Mouse (Mus musculus) E14TG2a.4 (cell line): ENCODE results near the gene Tchp.

ENCODE experiments used
- H3K27me3 ChIP-seq: 2 replicates; pipeline ENCODE4 v1.6.1; 2014; ENCODE audit warnings: low read length, control low read depth; ENCODE audit not compliant: insufficient read depth
- H3K36me3 ChIP-seq: 2 replicates; pipeline ENCODE4 v1.6.1; 2014; ENCODE audit warnings: low read length, control low read depth; ENCODE audit not compliant: insufficient read depth
- H3K4me1 ChIP-seq: replicated peaks from 2 replicates; pipeline ENCODE4 v1.6.1; 2014; ENCODE audit warnings: low read depth, low read length, control low read depth
- H3K4me3 ChIP-seq: replicated peaks from 2 replicates; pipeline ENCODE4 v1.5.1; 2014; ENCODE audit warnings: mild to moderate bottlenecking, low read length
- H3K9me3 ChIP-seq: 2 replicates; pipeline ENCODE4 v1.6.1; 2014; ENCODE audit warnings: low read length, control low read depth
- CTCF ChIP-seq: conservative IDR thresholded peaks from 2 replicates; pipeline ENCODE4 v1.5.1; 2014; ENCODE audit warnings: low read length
- NANOG ChIP-seq: IDR thresholded peaks from 2 replicates; pipeline ENCODE4 v1.6.1; 2014; ENCODE audit warnings: borderline replicate concordance, low read length, mixed read lengths
- POU5F1 ChIP-seq: IDR thresholded peaks from 2 replicates; pipeline ENCODE4 v1.6.1; 2014; ENCODE audit warnings: low read length, borderline replicate concordance

Gene Tchp

GRCm38 (mm10) chr5:114707265-114708068, at the start of gene Tchp:
Gene Tchp, plus strand, starts transcription at chr5:114707760.
- H3K4me3 ChIP-seq: peak within 1 kb of the TSS; percentile 90
- peaks cover 39% of the 10 kb centered on the region for H3K4me1 ChIP-seq
- peaks cover 36% of the 10 kb centered on the region for H3K36me3 ChIP-seq
- H3K27me3 ChIP-seq: no peaks in the 10 kb centered on the region; the same call in 1 of the 2 replicates
- no peaks in the 10 kb centered on the region for H3K9me3 ChIP-seq
- TF ChIP-seq CTCF (peak; percentile 52), NANOG (no peak), POU5F1 (no peak)

- Histone ChIP-seq H3K4me1 (peaks cover 27% of the 10 kb centered on the region), H3K4me3 (peak within 1 kb of the TSS; percentile 78), H3K9me3 (peaks cover 4% of the 10 kb centered on the region; the same call in 1 of the 2 replicates), H3K36me3 (peaks cover 4% of the 10 kb centered on the region; the same call in 1 of the 2 replicates), H3K27me3 (peaks cover 59% of the 10 kb centered on the region)
- no peak for TF ChIP-seq NANOG
- no peak for TF ChIP-seq CTCF
- TF ChIP-seq POU5F1: no peak
Observed at GRCm38 (mm10) chr5:114658255-114658654, 49.3 kb upstream of the Tchp start, which contains the start of gene Trpv4. Gene Trpv4, minus strand, starts transcription at chr5:114658421.

GRCm38 (mm10) chr5:114661029-114661428, 46.5 kb upstream of the Tchp start:
- H3K9me3 ChIP-seq: peaks cover 4% of the 10 kb centered on the region; the same call in 1 of the 2 replicates
- TF ChIP-seq POU5F1: no peak
- no peak for TF ChIP-seq CTCF
- no peak for TF ChIP-seq NANOG
- H3K4me3 ChIP-seq: no peak overlapping the region

GRCm38 (mm10) chr5:114664139-114664538, 43.4 kb upstream of the Tchp start:
- no peak for TF ChIP-seq POU5F1
- no peak for TF ChIP-seq NANOG
- no peak for TF ChIP-seq CTCF

More at GRCm38 (mm10) chr5:114661029-114661428, 46.5 kb upstream of the Tchp start:
- Histone ChIP-seq H3K4me1 (peaks cover 52% of the 10 kb centered on the region), H3K27me3 (peaks cover 38% of the 10 kb centered on the region), H3K36me3 (peaks cover 4% of the 10 kb centered on the region; the same call in 1 of the 2 replicates)

GRCm38 (mm10) chr5:114664750-114665149, 42.8 kb upstream of the Tchp start:
- Histone ChIP-seq H3K36me3 (no peaks in the 10 kb centered on the region; the same call in 1 of the 2 replicates), H3K4me3 (peak overlapping the region; percentile 0; the same call in 1 of the 2 replicates), H3K9me3 (peaks cover 4% of the 10 kb centered on the region; the same call in 1 of the 2 replicates), H3K27me3 (peaks cover 2% of the 10 kb centered on the region), H3K4me1 (peaks cover 68% of the 10 kb centered on the region)
- TF ChIP-seq CTCF (no peak), NANOG (no peak), POU5F1 (no peak)

More at GRCm38 (mm10) chr5:114664139-114664538, 43.4 kb upstream of the Tchp start:
- H3K27me3 ChIP-seq: peaks cover 8% of the 10 kb centered on the region
- peaks cover 4% of the 10 kb centered on the region; the same call in 1 of the 2 replicates for H3K9me3 ChIP-seq
- no peak overlapping the region for H3K4me3 ChIP-seq
- peaks cover 63% of the 10 kb centered on the region for H3K4me1 ChIP-seq
- no peaks in the 10 kb centered on the region for H3K36me3 ChIP-seq

- H3K36me3 ChIP-seq: no peaks in the 10 kb centered on the region; the same call in 1 of the 2 replicates
- peaks cover under 1% of the 10 kb centered on the region; the same call in 1 of the 2 replicates for H3K9me3 ChIP-seq
- TF ChIP-seq POU5F1 (no peak), CTCF (no peak), NANOG (no peak)
- peaks cover 79% of the 10 kb centered on the region for H3K4me1 ChIP-seq
- H3K27me3 ChIP-seq: no peaks in the 10 kb centered on the region
- H3K4me3 ChIP-seq: no peak overlapping the region
Observed at GRCm38 (mm10) chr5:114666659-114667058, 40.9 kb upstream of the Tchp start.

- TF ChIP-seq NANOG (no peak), CTCF (peak; percentile 50)
- peak overlapping the region; percentile 64 for H3K4me3 ChIP-seq
- H3K4me1 ChIP-seq: peaks cover 79% of the 10 kb centered on the region
- H3K27me3 ChIP-seq: no peaks in the 10 kb centered on the region
- H3K36me3 ChIP-seq: no peaks in the 10 kb centered on the region; the same call in 1 of the 2 replicates
- H3K9me3 ChIP-seq: no peaks in the 10 kb centered on the region
Observed at GRCm38 (mm10) chr5:114667228-114667856, 40.2 kb upstream of the Tchp start.

- Histone ChIP-seq H3K4me3 (no peak overlapping the region), H3K9me3 (no peaks in the 10 kb centered on the region), H3K4me1 (peaks cover 80% of the 10 kb centered on the region), H3K27me3 (no peaks in the 10 kb centered on the region), H3K36me3 (peaks cover 1% of the 10 kb centered on the region; the same call in 1 of the 2 replicates)
- no peak for TF ChIP-seq NANOG
- TF ChIP-seq POU5F1: no peak
- no peak for TF ChIP-seq CTCF
Observed at GRCm38 (mm10) chr5:114669014-114669413, 38.5 kb upstream of the Tchp start.
